Mouse (Mus musculus): Measurements from ENCODE around the gene Olfr1025-ps1.

- TF ChIP-seq GATA1 (IDR thresholded peaks at IDR 0.05; ENCODE audit: low read length) (no peak), TAL1 (IDR thresholded peaks at IDR 0.05; ENCODE audit: low read length) (no peak)
Observed at GRCm38 (mm10) chr2:85904952-85905351, 10.0 kb upstream of the Olfr1025-ps1 start, which contains the start of gene Olfr1024.
